Mouse (Mus musculus) C2C12 (cell line): ENCODE results near the gene Hydin.

ENCODE experiments used
- CEBPB ChIP-seq: IDR thresholded peaks from one replicate; pipeline ENCODE4 v1.6.1; 2011; ENCODE audit warnings: low read depth, mild to moderate bottlenecking, control low read depth, moderate library complexity
- CTCF ChIP-seq: IDR thresholded peaks from one replicate; pipeline ENCODE4 v1.5.1; 2011; ENCODE audit not compliant: control insufficient read depth, insufficient read depth, insufficient read length
- FOSL1 ChIP-seq: IDR thresholded peaks from one replicate; pipeline ENCODE4 v1.8.0; 2011; ENCODE audit warnings: mild to moderate bottlenecking, low read length; ENCODE audit not compliant: poor library complexity, insufficient read depth, severe bottlenecking
- MAX ChIP-seq: IDR thresholded peaks from one replicate; pipeline ENCODE4 v1.6.1; 2011; ENCODE audit warnings: mild to moderate bottlenecking, control low read depth
- MYOD1 ChIP-seq: IDR thresholded peaks from one replicate; pipeline ENCODE4 v1.6.1; 2011; ENCODE audit warnings: low read depth; ENCODE audit not compliant: control insufficient read depth, insufficient read length
- MYOG ChIP-seq: IDR thresholded peaks from one replicate; pipeline ENCODE4 v1.6.1; 2011; ENCODE audit not compliant: control insufficient read depth, insufficient read length; ENCODE audit errors: extremely low read depth
- USF1 ChIP-seq: IDR thresholded peaks from one replicate; pipeline ENCODE4 v1.6.1; 2011; ENCODE audit warnings: low read depth, mild to moderate bottlenecking, control low read depth, moderate library complexity

DNA sequence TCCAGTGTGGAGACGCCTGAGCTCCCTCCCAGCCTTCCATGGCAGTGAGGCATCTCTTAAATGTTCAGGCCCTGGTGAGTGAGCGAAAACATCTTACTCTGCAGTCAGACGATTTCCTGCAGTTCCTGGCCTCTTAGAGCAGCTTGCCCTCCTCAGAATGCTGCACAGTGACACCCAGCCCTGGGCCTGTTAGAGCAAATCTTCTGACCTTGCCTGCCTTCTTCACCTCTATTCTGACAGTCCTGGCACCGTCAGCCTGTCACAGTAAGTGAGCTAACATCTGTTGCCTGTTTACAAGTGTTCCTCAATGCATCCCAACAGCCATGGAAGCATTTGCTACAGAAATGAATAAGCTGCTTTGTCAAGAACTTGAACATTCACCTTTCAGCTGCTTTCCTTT is 376.4 kb downstream of the Hydin start:
- no peak for TF ChIP-seq CTCF
- TF ChIP-seq USF1: no peak
- TF ChIP-seq MAX: no peak
- no peak for TF ChIP-seq CEBPB
- no peak for TF ChIP-seq MYOG
- TF ChIP-seq MYOD1: no peak
- TF ChIP-seq FOSL1: no peak
